Mouse (Mus musculus): ENCODE data around the gene Acp7.

DNA sequence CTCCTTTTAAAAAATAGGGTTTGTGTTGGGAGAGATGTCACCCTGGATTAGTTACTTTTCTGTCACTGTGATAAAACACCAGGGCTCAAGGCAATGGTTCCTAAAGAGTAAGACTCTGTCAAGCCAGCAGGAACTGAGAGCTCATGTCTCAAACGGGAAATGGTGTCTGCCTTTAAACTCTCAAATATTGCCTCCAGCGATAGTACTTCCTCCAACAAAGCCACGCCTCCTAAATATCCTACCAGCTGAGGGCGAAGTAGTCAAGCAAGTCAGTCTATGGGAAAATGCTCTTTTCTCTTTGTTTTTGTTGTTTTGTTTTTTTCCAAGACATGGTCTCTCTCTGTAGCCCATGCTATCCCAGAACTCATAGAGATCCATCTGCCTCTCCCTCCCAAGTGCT is 40.0 kb upstream of the Acp7 start:
- TF ChIP-seq CTCF (IDR thresholded peaks at IDR 0.05; ENCODE audit: low read depth, low read length) (no peak), POLR2A (IDR thresholded peaks at IDR 0.05; ENCODE audit: borderline replicate concordance, low read depth, low read length) (no peak)
